Comparison of ENCODE assay signal across 9 mouse cellular contexts in genomic region chr9:96326496-96326923, GRCm38 (mm10). TPM values are rescaled to one million over a fixed set of nuclear protein-coding genes. Genes with fewer than 3 reads are reported as not detected.
DNase-seq lines count a peak whose midpoint lies in the region; ATAC-seq and TF ChIP-seq lines count a peak whose summit lies in the region.
"Had no signal": no experiment of that assay in that cellular context is flagged by ENCODE, and none has a peak within 500 bp of the region (broad histone marks: within the 10 kb centered on the region; RNA-seq: fewer than 3 reads in every experiment).

No protein-coding gene starts in this region.

- no peak for ATAC-seq in forebrain, embryonic 14.5 days
- no peak for ATAC-seq in forebrain, postnatal 0 days
- ATAC-seq in activated CD4-positive, CD25-positive, alpha-beta regulatory T cell, adult 4 months = no peak

- no peaks in the 10 kb centered on the region for H3K9me3 ChIP-seq in forebrain, embryonic 14.5 days (replicated peaks; ENCODE audit: control insufficient read depth, low read length)
- no peaks in the 10 kb centered on the region for H3K9me3 ChIP-seq in forebrain, postnatal 0 days (ENCODE audit: low read length)
- H3K9me3 ChIP-seq: liver, embryonic 13.5 days had no signal

- no peaks in the 10 kb centered on the region for H3K27me3 ChIP-seq in forebrain, embryonic 14.5 days (replicated peaks; ENCODE audit: control insufficient read depth, insufficient read depth, low read length)
- no peaks in the 10 kb centered on the region for H3K27me3 ChIP-seq in forebrain, postnatal 0 days (ENCODE audit: insufficient read depth, low read length)
- no peaks in the 10 kb centered on the region for H3K27me3 ChIP-seq in thymus, adult 2 months (ENCODE audit: control insufficient read depth, insufficient read depth, low read length)
- H3K27me3 ChIP-seq: liver, embryonic 13.5 days had no signal

- TF ChIP-seq CTCF in forebrain, postnatal 0 days (IDR thresholded peaks at IDR 0.05; ENCODE audit: low read depth) = no peak
- TF ChIP-seq CTCF in thymus, adult 2 months (IDR thresholded peaks at IDR 0.05; ENCODE audit: borderline replicate concordance, control insufficient read depth, extremely low read depth, insufficient read depth, low read length, poor library complexity) = no peak

- no peak for TF ChIP-seq POLR2A in thymus, adult 2 months (IDR thresholded peaks at IDR 0.05; ENCODE audit: control insufficient read depth, extremely low read depth, insufficient read depth, low read length, poor library complexity)

- H3K27ac ChIP-seq in forebrain, embryonic 14.5 days (ENCODE audit: low read depth, low read length) = 0 out of 2 replicates have a peak overlapping the region, but pooled peaks have one; percentile 9
- H3K27ac ChIP-seq in forebrain, postnatal 0 days (ENCODE audit: low read depth, low read length) = no peak overlapping the region
- H3K27ac ChIP-seq in thymus, adult 2 months (ENCODE audit: control insufficient read depth, insufficient read depth, low read length) = peak overlapping the region; percentile 31; the same call in 1 of the 2 replicates
- H3K27ac ChIP-seq: liver, embryonic 13.5 days had no signal

- peaks cover 10% of the 10 kb centered on the region; the same call in 1 of the 2 replicates for H3K36me3 ChIP-seq in forebrain, embryonic 14.5 days (ENCODE audit: control insufficient read depth, insufficient read depth, low read length)
- no peaks in the 10 kb centered on the region for H3K36me3 ChIP-seq in forebrain, postnatal 0 days (ENCODE audit: insufficient read depth)
- no peaks in the 10 kb centered on the region for H3K36me3 ChIP-seq in thymus, adult 2 months (ENCODE audit: control insufficient read depth, insufficient read depth, low read length)

- DNase-seq in forebrain, embryonic 14.5 days (ENCODE audit: low spot score) = no peak
- no peak for DNase-seq in forebrain, postnatal 0 days
- DNase-seq in thymus, adult 2 months = no peak
- DNase-seq in thymus, postnatal 14 days = no peak
- peak; percentile 57 to 65 for DNase-seq in heart, postnatal 10 days
- peak; percentile 16 for DNase-seq in ovary, postnatal 10 days (ENCODE audit: low spot score)
- DNase-seq in embryo, embryonic 10.5 days (ENCODE audit: low spot score) = no peak
- DNase-seq: liver, embryonic 13.5 days had no signal

- H3K4me1 ChIP-seq in forebrain, embryonic 14.5 days (ENCODE audit: control insufficient read depth, insufficient read depth, low read length) = peaks cover 3% of the 10 kb centered on the region; the same call in 1 of the 2 replicates
- no peaks in the 10 kb centered on the region for H3K4me1 ChIP-seq in forebrain, postnatal 0 days (ENCODE audit: insufficient read depth)
- H3K4me1 ChIP-seq in thymus, adult 2 months (replicated peaks; ENCODE audit: control insufficient read depth, insufficient read depth, low read length) = no peaks in the 10 kb centered on the region

- H3K4me3 ChIP-seq in forebrain, embryonic 14.5 days (ENCODE audit: low read depth, low read length) = no peak overlapping the region
- no peak overlapping the region for H3K4me3 ChIP-seq in forebrain, postnatal 0 days (ENCODE audit: low read depth, low read length)
- H3K4me3 ChIP-seq in thymus, adult 2 months (ENCODE audit: control insufficient read depth, insufficient read depth, low read length) = no peak overlapping the region
- H3K4me3 ChIP-seq: liver, embryonic 13.5 days had no signal

- no peak overlapping the region for H3K4me2 ChIP-seq in forebrain, embryonic 14.5 days (ENCODE audit: low read length)
- H3K4me2 ChIP-seq in forebrain, postnatal 0 days (ENCODE audit: low read depth) = no peak overlapping the region
- H3K4me2 ChIP-seq: liver, embryonic 13.5 days had no signal

- WGBS in forebrain, embryonic 14.5 days = 79% methylated on average over 6 of the region's 6 CpGs
- 49% methylated on average over 6 of the region's 6 CpGs for WGBS in forebrain, postnatal 0 days
- 51% methylated on average over 6 of the region's 6 CpGs for WGBS in thymus, adult 2 months

- no peak overlapping the region for H3K9ac ChIP-seq in forebrain, embryonic 14.5 days (ENCODE audit: low read length)
- no peak overlapping the region for H3K9ac ChIP-seq in forebrain, postnatal 0 days
- H3K9ac ChIP-seq: liver, embryonic 13.5 days had no signal

- intact Hi-C loops in heart, postnatal 10 days (cut with DNase I) = no loop called here

RNA-seq across cellular contexts. Expression of gene Atp1b3, which starts 37.7 kb away (rescaled TPM):
- 143 and 163 TPM in 2 replicates for polyA plus RNA-seq in forebrain, embryonic 14.5 days (2014; fragmentation: Nextera tagmentation; extraction: Ambion mirVana)
- 80.7 and 85.4 TPM in 2 replicates for total RNA-seq in forebrain, postnatal 0 days (2014; rRNA removed)
- 130 and 167 TPM in 2 replicates for polyA plus RNA-seq in forebrain, postnatal 0 days (2015; fragmentation: Nextera tagmentation; extraction: Ambion mirVana)
- 78.5 and 117 TPM in 2 replicates for polyA plus RNA-seq in thymus, adult 2 months (2012; rRNA removed)
- 10 to 100 TPM; 74.1 to 76.5 TPM for total RNA-seq in heart, postnatal 10 days (2021)
- polyA plus RNA-seq in activated CD4-positive, CD25-positive, alpha-beta regulatory T cell, adult 4 months (2017; shearing (Covaris generic)) = 100 to 1,000 TPM; 275 to 348 TPM

Comparison
In these comparisons a context has a peak if more than half of its experiments do, and no peak if none do; other contexts are left out.
1. DNase-seq: peak in heart, postnatal 10 days (2 of 2) and ovary, postnatal 10 days (single experiment); none in forebrain, embryonic 14.5 days (single experiment), forebrain, postnatal 0 days (single experiment), thymus, adult 2 months (single experiment), thymus, postnatal 14 days (single experiment) and embryo, embryonic 10.5 days (single experiment).